9 mouse cellular contexts compared by ENCODE assay signal in genomic region chr16:95570616-95571015, GRCm38 (mm10). TPM values are rescaled to one million over a fixed set of nuclear protein-coding genes. Genes with fewer than 3 reads are reported as not detected.
A peak's percentile ranks its signal among the peaks of the same experiment; 100 is the strongest.
DNase-seq lines count a peak whose midpoint lies in the region; ATAC-seq lines count a peak whose summit lies in the region.
"Had no signal": no experiment of that assay in that cellular context is flagged by ENCODE, and none has a peak within 500 bp of the region (broad histone marks: within the 10 kb centered on the region; RNA-seq: fewer than 3 reads in every experiment).

No protein-coding gene starts in this region.

- 5% methylated on average over 1 of the region's 1 CpGs for WGBS in hindbrain, embryonic 10.5 days
- WGBS in hindbrain, embryonic 13.5 days: 20% methylated on average over 1 of the region's 1 CpGs
- WGBS in hindbrain, embryonic 12.5 days: 12% methylated on average over 1 of the region's 1 CpGs

- DNase-seq in hindbrain, embryonic 10.5 days (ENCODE audit: low spot score): peak; percentile 49
- DNase-seq in A20 (ENCODE audit: low read depth, low spot score): peak; percentile 61
- DNase-seq in NIH3T3 (ENCODE audit: low read depth): peak; percentile 59
- DNase-seq in retina, postnatal 1 day: peak; percentile 51
- no peak for DNase-seq in frontal cortex, postnatal 25 days (ENCODE audit: low spot score in 2 of 2)

- H3K9ac ChIP-seq in hindbrain, embryonic 13.5 days: no peak overlapping the region
- no peak overlapping the region for H3K9ac ChIP-seq in hindbrain, embryonic 12.5 days
- H3K9ac ChIP-seq: limb, embryonic 13.5 days had no signal

- H3K36me3 ChIP-seq in hindbrain, embryonic 10.5 days: no peaks in the 10 kb centered on the region
- H3K36me3 ChIP-seq in hindbrain, embryonic 13.5 days: no peaks in the 10 kb centered on the region
- H3K36me3 ChIP-seq in hindbrain, embryonic 12.5 days: no peaks in the 10 kb centered on the region
- H3K36me3 ChIP-seq: limb, embryonic 13.5 days had no signal

- H3K4me2 ChIP-seq in hindbrain, embryonic 13.5 days: no peak overlapping the region
- H3K4me2 ChIP-seq in hindbrain, embryonic 12.5 days (replicated peaks): no peak overlapping the region
- H3K4me2 ChIP-seq: limb, embryonic 13.5 days had no signal

- H3K9me3 ChIP-seq in hindbrain, embryonic 10.5 days: no peaks in the 10 kb centered on the region
- no peaks in the 10 kb centered on the region for H3K9me3 ChIP-seq in hindbrain, embryonic 13.5 days
- H3K9me3 ChIP-seq in hindbrain, embryonic 12.5 days (replicated peaks): no peaks in the 10 kb centered on the region
- H3K9me3 ChIP-seq: limb, embryonic 13.5 days had no signal

- H3K27me3 ChIP-seq in hindbrain, embryonic 10.5 days (ENCODE audit: insufficient read depth, poor library complexity, severe bottlenecking): no peaks in the 10 kb centered on the region
- H3K27me3 ChIP-seq in hindbrain, embryonic 13.5 days: no peaks in the 10 kb centered on the region
- no peaks in the 10 kb centered on the region for H3K27me3 ChIP-seq in hindbrain, embryonic 12.5 days
- H3K27me3 ChIP-seq: limb, embryonic 13.5 days had no signal

- H3K4me3 ChIP-seq in hindbrain, embryonic 10.5 days: no peak overlapping the region
- H3K4me3 ChIP-seq in hindbrain, embryonic 13.5 days: no peak overlapping the region
- no peak overlapping the region for H3K4me3 ChIP-seq in hindbrain, embryonic 12.5 days
- H3K4me3 ChIP-seq: limb, embryonic 13.5 days had no signal

- no peak overlapping the region for H3K27ac ChIP-seq in hindbrain, embryonic 10.5 days
- no peak overlapping the region for H3K27ac ChIP-seq in hindbrain, embryonic 13.5 days
- no peak overlapping the region for H3K27ac ChIP-seq in hindbrain, embryonic 12.5 days
- H3K27ac ChIP-seq: limb, embryonic 13.5 days had no signal

- ATAC-seq in hindbrain, embryonic 13.5 days (ENCODE audit: low FRiP score): no peak
- peak; percentile 88 for ATAC-seq in granulocyte monocyte progenitor cell, adult 5-6 weeks (replicated peaks; ENCODE audit: poor library complexity, severe bottlenecking)
- ATAC-seq in hindbrain, embryonic 12.5 days (ENCODE audit: low FRiP score): no peak

- H3K4me1 ChIP-seq in hindbrain, embryonic 10.5 days (replicated peaks): 0 out of 2 replicates have a peak, but pooled peaks cover 5% of the 10 kb centered on the region
- H3K4me1 ChIP-seq in hindbrain, embryonic 13.5 days (replicated peaks): 0 out of 2 replicates have a peak, but pooled peaks cover 4% of the 10 kb centered on the region
- H3K4me1 ChIP-seq in hindbrain, embryonic 12.5 days: no peaks in the 10 kb centered on the region

RNA-seq across cellular contexts. Expression of gene Erg, which starts 15.8 kb away (rescaled TPM):
- polyA plus RNA-seq in hindbrain, embryonic 10.5 days (2016; fragmentation: Nextera tagmentation; extraction: Ambion mirVana): 2.1 and 2.2 TPM in 2 replicates
- polyA plus RNA-seq in hindbrain, embryonic 13.5 days (2015; fragmentation: Nextera tagmentation; extraction: Ambion mirVana): 2.1 and 3.0 TPM in 2 replicates
- total RNA-seq in granulocyte monocyte progenitor cell, adult 5-6 weeks (2014; fragmentation: Nextera tagmentation): 32.1 and 34.3 TPM in 2 replicates
- 48.3 and 64.4 TPM in 2 replicates for total RNA-seq in granulocyte monocyte progenitor cell, adult 5-6 weeks (2017)
- polyA plus RNA-seq in hindbrain, embryonic 12.5 days (2016; fragmentation: Nextera tagmentation; extraction: Ambion mirVana): 7.3 and 7.8 TPM in 2 replicates

Comparison
In these comparisons a context has a peak if more than half of its experiments do, and no peak if none do; other contexts are left out.
1. DNase-seq: peak in hindbrain, embryonic 10.5 days (single experiment), A20 (single experiment), NIH3T3 (single experiment) and retina, postnatal 1 day (single experiment); none in frontal cortex, postnatal 25 days (0 of 2).